Mouse (Mus musculus) kidney, adult 2 months (tissue): ENCODE measurements around the gene Tfap2b. TPM values are rescaled to one million over a fixed set of nuclear protein-coding genes. Genes with fewer than 3 reads are reported as not detected.

Experiments used
- DNase-seq: peaks from one replicate; pipeline ENCODE4 v3.0.0; 2021
- H3K27ac ChIP-seq: fragments of 200-500 bp; 2 replicates; pipeline ENCODE4 v1.5.1; 2012; ENCODE audit warnings: low read depth, low read length, control low read depth, inconsistent platforms; ENCODE audit not compliant: insufficient read depth
- H3K27me3 ChIP-seq: fragments of 200-500 bp; replicated peaks from 2 replicates; pipeline ENCODE4 v1.6.1; 2012; ENCODE audit warnings: mild to moderate bottlenecking, moderate library complexity, low read length, inconsistent platforms; ENCODE audit not compliant: control insufficient read depth, insufficient read depth
- H3K36me3 ChIP-seq: fragments of 200-500 bp; 2 replicates; pipeline ENCODE4 v1.6.1; 2012; ENCODE audit warnings: mild to moderate bottlenecking, moderate library complexity, low read length, inconsistent platforms; ENCODE audit not compliant: control insufficient read depth, insufficient read depth
- H3K4me1 ChIP-seq: fragments of 200-500 bp; 2 replicates; pipeline ENCODE4 v1.6.1; 2011; ENCODE audit warnings: low read length; ENCODE audit not compliant: control insufficient read depth, insufficient read depth
- H3K4me3 ChIP-seq: fragments of 200-500 bp; 2 replicates; pipeline ENCODE4 v1.5.1; 2011; ENCODE audit warnings: mild to moderate bottlenecking, low read depth, low read length, control low read depth; ENCODE audit not compliant: insufficient read depth
- CTCF ChIP-seq: fragments of 200-500 bp; conservative IDR thresholded peaks from 2 replicates; pipeline ENCODE4 v1.5.1; 2011; ENCODE audit warnings: low read depth, mild to moderate bottlenecking, control low read depth, low read length, moderate library complexity, mixed read lengths; ENCODE audit not compliant: insufficient read depth, insufficient read length
- POLR2A ChIP-seq: fragments of 200-500 bp; IDR thresholded peaks from one replicate; pipeline ENCODE4 v1.6.1; 2011; ENCODE audit warnings: low read depth, low read length, control low read depth
- WGBS: fragments of 180-500 bp; shearing (Covaris S2); methylation state at CpG from one replicate; pipeline ENCODE4 v1.1.7; 2018; 5-methylcytosine and 5-hydroxymethylcytosine counted together
- polyA plus RNA-seq: library from polyadenylated mRNA; depleted of rRNA; stranded (reverse); fragments of >200 nt; gene quantifications from 2 replicates; pipeline ENCODE4 v1.2.3, GENCODE M21; 2012

Tfap2b gene
- polyA plus RNA-seq, 1 experiment, result 36.0 TPM

DNA sequence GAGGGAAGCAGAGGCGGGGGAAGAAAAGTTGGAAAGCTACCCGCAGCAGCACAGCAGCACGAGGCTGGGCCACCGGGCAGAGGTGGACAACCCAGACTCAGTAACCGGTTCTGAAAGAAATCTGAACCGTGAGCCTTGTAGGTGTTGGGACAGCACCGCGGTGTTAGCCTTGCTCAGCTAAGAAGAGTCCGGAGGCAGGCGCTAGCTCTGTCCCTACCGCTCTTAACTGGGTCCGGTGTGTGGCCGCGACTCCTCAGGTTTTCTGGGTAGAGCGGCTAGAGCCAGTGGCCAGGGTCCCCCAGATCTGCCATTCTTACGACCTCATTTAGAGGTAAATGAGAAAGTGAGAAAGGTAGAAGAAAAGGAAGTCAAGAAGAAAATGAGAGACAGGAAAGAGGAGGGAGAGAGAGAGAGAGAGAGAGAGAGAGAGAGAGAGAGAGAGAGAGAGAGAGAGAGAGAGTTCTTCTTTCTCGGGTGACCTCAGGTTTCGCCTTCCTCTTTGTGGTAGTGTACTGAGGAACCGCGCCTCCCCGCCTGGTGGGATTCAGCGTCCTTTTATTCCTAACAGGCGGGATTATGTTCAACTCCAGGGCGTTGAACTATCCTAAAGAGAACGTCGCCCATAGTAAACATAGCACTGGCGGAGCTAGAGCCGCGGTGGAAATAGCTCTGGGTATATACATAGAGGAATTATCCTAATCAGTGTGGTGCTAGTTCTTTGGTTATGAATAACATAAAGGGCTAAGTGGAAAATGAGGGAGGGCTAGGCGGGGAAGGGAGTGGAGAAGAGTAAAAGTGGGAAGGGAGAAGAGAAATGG lies 1.7 kb downstream of the Tfap2b start:
- DNase-seq, result peak; percentile 27
- no peak for TF ChIP-seq CTCF
- TF ChIP-seq POLR2A, result no peak
- Histone ChIP-seq H3K4me1 (no peaks in the 10 kb centered on the region), H3K27ac (peak overlapping the region; percentile 90), H3K27me3 (peaks cover 4% of the 10 kb centered on the region; the same call in 1 of the 2 replicates), H3K36me3 (no peaks in the 10 kb centered on the region; the same call in 1 of the 2 replicates), H3K4me3 (peak overlapping the region; percentile 47)
- 1% methylated on average over 30 of the region's 30 CpGs for WGBS

DNA sequence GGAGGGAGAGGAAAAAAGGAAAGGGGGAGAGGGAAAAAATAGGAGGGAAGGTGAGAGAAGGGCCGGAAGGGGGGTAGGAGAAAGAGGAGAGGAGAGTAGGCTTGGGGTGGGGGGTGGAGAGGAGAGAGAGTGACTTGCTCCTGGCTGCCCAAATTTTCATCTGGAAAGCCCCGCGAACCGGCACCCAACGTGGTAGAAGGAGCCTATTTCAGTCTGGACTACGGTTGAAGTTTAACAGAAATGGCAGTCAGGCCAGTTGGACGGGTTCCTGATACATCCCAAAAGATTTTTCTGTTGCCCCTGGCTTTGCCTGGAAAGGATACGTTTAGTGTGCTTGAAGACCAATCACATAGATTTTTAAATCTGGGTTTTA lies 2.3 kb downstream of the Tfap2b start:
- Histone ChIP-seq H3K4me1 (no peaks in the 10 kb centered on the region), H3K36me3 (no peaks in the 10 kb centered on the region; the same call in 1 of the 2 replicates), H3K27me3 (peaks cover 4% of the 10 kb centered on the region; the same call in 1 of the 2 replicates), H3K27ac (peak overlapping the region; percentile 90), H3K4me3 (peak overlapping the region; percentile 47)
- WGBS, result 1% methylated on average over 8 of the region's 8 CpGs
- TF ChIP-seq POLR2A (no peak), CTCF (no peak)
- peak; percentile 81 for DNase-seq

DNA sequence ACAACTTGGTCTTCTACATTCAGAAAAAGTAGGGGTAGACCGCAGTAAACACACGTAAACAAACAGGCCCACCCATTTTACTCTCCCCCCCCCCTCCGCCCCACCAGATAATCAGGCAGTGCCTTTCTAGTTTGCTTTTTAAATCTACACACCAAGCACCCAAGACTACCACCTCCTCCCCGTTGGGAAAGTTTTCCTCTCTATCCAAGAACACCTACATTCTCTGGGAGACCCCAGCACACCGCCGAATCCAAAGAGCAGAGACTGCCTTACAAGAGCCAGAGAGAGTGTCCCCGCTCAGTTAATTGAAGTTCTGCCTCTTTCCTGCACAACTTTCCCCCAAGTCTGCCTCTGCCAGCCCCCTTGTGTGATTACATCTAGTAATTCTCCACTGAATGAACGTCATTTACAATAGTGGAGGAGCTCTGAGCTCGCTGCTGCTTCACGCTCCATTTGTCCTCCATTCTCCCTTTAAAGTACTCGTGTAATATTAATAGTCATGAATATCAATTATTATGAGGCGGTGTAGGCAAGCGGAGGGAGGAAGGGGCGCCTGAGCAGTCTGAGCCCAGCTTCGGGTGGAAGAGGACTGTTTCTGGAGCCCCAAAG lies 2.9 kb downstream of the Tfap2b start:
- Histone ChIP-seq H3K4me3 (peak overlapping the region; percentile 51), H3K27me3 (peaks cover 4% of the 10 kb centered on the region; the same call in 1 of the 2 replicates)

DNA sequence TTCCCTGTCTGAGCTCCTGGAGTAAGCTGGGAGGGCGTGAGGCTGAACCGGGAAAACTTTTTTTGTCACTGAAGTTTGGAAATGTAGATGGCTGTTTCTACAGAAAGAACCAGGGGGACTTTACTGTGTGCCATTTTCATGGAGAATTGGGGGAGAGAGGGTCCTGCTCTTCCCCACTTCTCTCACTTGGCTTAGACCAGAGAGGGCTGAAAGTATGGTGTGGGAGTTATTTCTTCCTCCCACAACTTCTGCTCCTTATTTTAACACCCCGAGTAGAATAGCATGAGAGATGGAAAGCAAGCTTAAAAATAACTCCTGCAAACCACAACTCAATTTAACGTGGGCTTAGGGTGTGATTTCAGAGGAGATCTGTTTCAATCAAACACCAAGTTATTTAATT lies 4.0 kb downstream of the Tfap2b start:
- WGBS, result 5% methylated on average over 4 of the region's 4 CpGs
- Histone ChIP-seq H3K27me3 (peaks cover 4% of the 10 kb centered on the region; the same call in 1 of the 2 replicates), H3K4me3 (peak overlapping the region; percentile 51), H3K36me3 (no peaks in the 10 kb centered on the region; the same call in 1 of the 2 replicates), H3K4me1 (no peaks in the 10 kb centered on the region), H3K27ac (peak overlapping the region; percentile 89)
- no peak for TF ChIP-seq CTCF
- no peak for TF ChIP-seq POLR2A
- no peak for DNase-seq

More for the DNA sequence above, 2.9 kb downstream of the Tfap2b start:
- Histone ChIP-seq H3K4me1 (no peaks in the 10 kb centered on the region), H3K36me3 (no peaks in the 10 kb centered on the region; the same call in 1 of the 2 replicates), H3K27ac (peak overlapping the region; percentile 89)
- peak; percentile 50 for DNase-seq
- 4% methylated on average over 15 of the region's 15 CpGs for WGBS
- TF ChIP-seq CTCF (no peak), POLR2A (no peak)

DNA sequence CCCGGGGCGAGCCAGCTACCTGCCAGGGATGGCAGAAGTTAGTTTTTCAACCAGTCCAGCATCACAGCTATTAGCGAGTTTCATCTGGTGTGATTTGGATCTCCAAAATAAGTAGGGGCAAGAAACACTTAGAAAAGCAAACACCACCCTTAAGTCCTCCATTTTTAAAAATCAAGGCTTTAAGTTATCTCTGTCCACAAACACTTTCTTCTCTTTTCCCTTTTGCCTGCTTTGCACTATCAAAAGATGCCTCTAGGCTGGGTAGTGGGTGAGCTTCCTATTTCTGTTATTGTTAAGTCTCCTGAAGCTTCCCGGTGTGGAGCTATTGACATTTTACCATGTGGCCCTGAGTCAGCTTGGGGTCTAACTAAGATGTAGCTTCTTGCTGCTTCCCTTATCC lies 4.5 kb downstream of the Tfap2b start:
- Histone ChIP-seq H3K27ac (peak overlapping the region; percentile 89), H3K27me3 (peaks cover 4% of the 10 kb centered on the region; the same call in 1 of the 2 replicates), H3K4me3 (peak overlapping the region; percentile 51), H3K4me1 (no peaks in the 10 kb centered on the region), H3K36me3 (no peaks in the 10 kb centered on the region; the same call in 1 of the 2 replicates)
- DNase-seq, result peak; percentile 17
- TF ChIP-seq POLR2A, result no peak
- no peak for TF ChIP-seq CTCF
- 4% methylated on average over 4 of the region's 4 CpGs for WGBS

DNA sequence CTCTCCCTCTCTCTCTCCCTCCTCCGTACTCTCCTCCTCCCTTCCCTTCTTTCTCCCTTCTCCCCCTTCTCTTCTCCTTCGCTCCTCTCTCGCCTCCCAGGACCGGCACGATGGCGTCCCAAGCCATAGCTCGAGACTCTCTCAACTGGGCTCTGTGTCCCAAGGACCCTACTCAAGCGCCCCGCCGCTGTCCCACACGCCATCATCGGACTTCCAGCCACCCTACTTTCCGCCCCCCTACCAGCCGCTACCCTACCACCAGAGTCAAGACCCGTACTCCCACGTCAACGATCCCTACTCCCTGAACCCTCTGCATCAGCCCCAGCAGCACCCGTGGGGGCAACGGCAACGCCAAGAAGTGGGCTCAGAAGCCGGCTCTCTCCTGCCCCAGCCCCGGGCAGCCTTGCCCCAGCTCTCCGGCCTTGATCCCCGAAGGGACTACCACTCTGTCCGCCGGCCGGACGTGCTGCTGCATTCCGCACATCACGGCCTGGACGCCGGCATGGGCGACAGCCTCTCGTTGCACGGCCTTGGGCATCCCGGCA lies 5.2 kb downstream of the Tfap2b start:
- Histone ChIP-seq H3K27me3 (peaks cover 4% of the 10 kb centered on the region; the same call in 1 of the 2 replicates), H3K4me1 (no peaks in the 10 kb centered on the region), H3K27ac (peak overlapping the region; percentile 69), H3K36me3 (no peaks in the 10 kb centered on the region; the same call in 1 of the 2 replicates), H3K4me3 (peak overlapping the region; percentile 79)
- TF ChIP-seq CTCF (no peak), POLR2A (no peak)
- DNase-seq, result peak; percentile 9
- 4% methylated on average over 36 of the region's 36 CpGs for WGBS
